Mouse (Mus musculus) left cerebral cortex, postnatal 36 days (tissue): ENCODE data around the gene Nufip1. TPM values are rescaled to one million over a fixed set of nuclear protein-coding genes. Genes with fewer than 3 reads are reported as not detected.

Experiments used
- DNase-seq, 2 experiments: peaks; one replicate each; pipeline ENCODE4 v3.0.0; 2021 to 2022; ENCODE audit warnings: low spot score in 2 of 2, mixed read lengths in 1 of 2
- intact Hi-C: fragments of 180-260 bp; cut with DNase I; formaldehyde crosslinking; loops from one replicate; pipeline ENCODE4 v1.15.1; 2025
- total RNA-seq, 2 experiments: library from RNA; stranded (reverse); gene quantifications; 2 replicates each; pipeline ENCODE4 v1.2.3; 2021

Gene Nufip1
- total RNA-seq = 1 to 10 TPM; 6.7 to 8.6 TPM

DNA sequence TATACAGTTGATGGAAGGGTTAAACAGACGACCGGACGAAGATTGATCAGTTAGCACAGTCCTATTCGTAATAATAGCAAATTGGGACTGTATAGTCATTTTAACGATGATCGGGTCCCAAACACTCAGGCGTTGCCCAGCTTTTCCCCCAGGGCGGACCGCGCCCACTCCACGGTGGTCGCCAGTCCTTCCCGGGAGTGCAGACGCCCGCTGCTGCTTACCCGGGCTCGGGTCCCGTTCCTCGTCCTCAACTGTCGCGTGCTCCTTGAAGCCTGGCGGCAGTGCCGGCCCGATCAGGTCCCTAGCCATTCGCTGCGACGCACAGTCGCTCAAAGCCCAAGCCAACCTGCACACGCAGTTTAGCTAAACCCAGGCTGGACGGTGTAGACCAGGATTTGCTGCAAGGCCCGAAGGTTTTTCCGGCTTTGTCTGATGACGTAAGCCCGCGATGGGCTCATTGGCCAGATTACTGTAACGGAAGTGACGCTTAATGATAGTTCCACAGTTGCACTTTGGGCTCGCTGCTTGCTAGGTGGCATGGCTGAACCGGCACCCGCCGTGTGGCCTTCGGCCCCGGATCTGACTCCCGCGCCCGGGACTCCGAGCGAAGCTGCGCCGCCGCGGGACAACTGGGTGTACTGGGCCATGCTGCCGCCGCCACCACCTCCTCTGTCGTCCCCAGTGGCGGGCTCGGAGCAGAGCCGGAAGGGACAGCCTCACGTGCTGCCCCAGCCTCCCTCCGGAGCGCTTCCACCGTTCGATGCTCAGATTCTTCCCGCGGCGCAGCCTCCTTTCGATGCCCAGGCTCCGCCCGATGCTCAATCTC lies at the start of gene Nufip1, which contains the start of gene Gpalpp1:
Gene Nufip1 (plus strand): TSS at position 496 of the 826 bp plus-strand sequence.
Gene Gpalpp1 (minus strand): TSS at position 365 of the 826 bp plus-strand sequence.
- intact Hi-C loops = no loop called here
- DNase-seq = peak; percentile 93

DNA sequence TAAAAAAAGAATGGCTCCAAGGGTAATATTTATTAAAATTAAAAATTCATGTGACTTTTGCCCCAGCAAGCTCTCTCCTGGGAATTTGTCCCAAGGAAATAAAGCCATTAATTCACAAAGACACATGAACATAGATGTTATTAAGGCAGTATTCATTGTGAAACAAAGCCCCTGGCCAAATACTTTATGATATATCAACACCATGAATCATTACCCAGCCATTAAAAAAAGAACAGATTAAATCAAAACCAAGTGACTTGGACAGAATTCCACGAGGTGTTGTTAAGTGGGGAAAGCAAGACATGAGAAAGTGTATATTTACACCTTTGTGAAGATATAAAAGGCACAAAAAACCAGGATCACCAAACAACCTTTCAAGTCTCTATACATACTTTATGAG lies 43.5 kb upstream of the Nufip1 start:
- intact Hi-C loops = no loop called here
- DNase-seq = no peak

DNA sequence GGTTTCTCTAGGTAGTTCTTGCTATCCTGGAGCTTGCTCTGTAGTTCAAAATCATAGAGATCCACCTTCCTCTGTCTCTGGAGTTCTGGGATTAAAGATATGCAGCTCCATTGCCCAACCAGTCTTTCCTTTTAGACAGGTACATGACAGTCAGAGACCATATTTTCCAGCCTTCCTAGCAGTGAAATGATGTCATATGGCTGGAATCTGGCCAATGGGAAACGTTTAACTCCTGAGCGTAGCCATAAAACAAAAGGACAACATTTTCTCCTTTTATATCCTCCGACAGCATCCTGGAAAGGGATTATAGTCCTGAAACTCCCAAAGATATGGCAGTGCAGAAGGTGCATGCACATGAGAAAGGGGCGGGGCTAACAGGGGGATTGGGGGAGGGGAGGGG lies 42.4 kb upstream of the Nufip1 start:
- no peak for DNase-seq
- intact Hi-C loops = no loop called here

DNA sequence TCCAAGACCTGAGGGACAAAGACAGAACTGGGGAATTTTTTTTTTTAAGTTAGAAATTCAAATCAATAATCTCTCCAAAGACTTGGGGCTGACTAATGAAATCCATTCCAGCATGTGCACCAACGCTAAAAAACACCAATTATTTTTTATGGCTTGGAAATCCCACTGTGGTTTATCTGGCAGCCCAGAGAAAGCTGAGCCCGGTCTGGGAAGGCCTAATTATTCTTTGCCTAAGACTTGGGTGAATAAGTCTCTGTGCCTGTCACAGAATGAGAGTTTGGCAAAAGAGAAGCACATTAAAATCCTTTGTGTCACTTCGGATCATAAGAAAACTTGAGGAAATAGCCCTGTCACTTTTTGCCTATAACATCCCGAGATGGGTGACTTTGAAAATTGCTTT lies 41.4 kb upstream of the Nufip1 start:
- intact Hi-C loops = no loop called here
- no peak for DNase-seq

DNA sequence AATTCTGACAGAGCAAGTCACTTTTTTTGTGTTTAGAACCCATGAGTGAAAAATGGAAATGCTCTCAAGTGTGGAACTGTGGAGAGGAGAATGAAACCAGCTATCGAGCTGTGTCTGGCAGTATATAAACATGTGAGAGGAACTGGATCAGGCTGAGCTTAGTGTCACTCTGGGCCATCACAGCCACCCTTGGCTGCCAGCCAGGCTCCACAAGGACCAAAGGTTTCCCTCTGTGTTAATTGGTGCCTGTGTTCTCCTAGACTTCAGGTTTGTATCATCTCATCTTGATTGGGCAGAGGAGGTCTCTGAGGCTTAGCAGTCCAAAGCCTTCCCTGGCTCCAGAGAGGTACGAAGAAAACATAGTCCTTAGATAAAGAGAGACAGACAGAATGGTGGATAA lies 38.1 kb upstream of the Nufip1 start:
- intact Hi-C loops = no loop called here
- no peak for DNase-seq

DNA sequence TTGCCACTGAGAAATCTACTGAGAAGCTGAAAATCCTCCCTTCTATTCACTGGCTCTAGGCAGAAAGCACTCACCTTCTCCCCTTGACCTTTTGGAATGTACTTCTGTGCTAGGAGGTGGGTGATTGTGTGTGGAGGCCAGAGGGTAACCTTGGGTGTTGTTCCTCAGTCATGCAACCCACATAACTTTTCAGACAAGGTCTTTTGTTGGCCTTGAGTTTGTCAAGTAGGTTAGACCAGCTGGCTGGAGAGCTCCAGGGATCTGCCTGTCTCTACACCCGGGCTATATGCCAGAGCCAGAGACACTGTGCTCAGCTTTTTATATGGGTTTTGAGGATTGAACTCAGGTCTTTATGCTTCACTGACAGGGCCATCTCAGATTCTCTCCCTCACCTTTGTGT lies 36.5 kb upstream of the Nufip1 start:
- no peak for DNase-seq
- intact Hi-C loops = no loop called here

DNA sequence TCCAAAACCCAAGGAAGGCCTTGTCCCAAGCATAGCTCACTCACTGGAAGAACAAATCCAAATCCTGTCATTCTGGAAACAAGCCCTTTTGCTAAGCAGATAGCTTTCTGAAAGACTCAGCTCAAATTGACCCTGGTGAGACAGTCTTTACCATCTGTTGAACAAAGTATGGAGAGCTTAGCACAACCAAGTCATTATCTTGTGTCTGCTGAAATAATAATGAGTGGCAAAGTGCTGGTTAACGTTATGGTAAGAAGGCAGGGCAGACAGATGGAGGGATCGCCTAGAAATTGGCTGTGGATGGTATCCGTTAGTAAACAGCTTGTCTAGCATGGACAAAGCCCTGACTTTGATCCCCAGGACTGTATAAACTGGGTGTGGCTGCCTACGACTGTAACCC lies 35.0 kb upstream of the Nufip1 start:
- intact Hi-C loops = loop anchor here (2.0 to 5.0 kb wide), 2 partner anchors 108 to 199 kb away; no protein-coding TSS in a partner anchor
- DNase-seq = no peak

DNA sequence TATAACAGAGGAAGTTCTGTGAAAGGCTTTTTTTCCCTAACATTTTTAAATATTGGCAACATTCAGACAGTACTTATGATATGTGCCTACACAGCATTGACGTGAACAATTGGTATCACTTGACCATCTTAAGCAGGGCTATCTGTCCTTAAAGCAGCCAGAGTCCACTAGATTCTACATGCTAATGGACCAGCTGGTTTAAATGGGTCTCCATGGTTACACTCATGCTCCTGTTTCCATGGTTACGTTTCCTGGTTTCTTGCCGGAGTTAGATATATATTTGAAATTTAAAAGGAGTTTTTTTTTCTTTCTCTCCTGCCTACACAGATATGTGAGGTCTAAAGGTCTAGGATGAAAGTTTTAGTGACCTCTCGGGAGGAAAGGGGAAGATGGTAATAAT lies 34.1 kb upstream of the Nufip1 start:
- no peak for DNase-seq
- intact Hi-C loops = loop anchor here (1.0 to 5.0 kb wide), 3 partner anchors 109 to 200 kb away; no protein-coding TSS in a partner anchor

DNA sequence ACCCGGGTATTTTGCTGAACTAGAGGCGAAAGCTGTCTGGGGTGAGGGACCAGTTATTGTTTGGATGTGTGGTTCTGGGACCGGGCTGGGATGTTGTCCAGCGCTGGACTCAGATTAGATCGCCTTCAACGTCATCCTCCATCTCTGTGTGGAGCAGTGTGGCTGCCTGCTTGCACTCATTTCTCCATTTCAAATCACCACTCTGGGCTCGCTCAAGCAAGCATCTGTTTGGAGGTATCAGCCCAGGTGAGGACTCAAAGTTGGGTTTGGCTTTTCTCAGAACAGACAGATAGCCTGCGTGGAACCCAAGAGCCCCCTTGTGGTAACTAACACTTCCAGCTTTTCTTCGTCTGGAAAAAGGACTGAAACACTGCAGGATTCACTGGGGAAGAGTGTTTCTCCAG lies 33.6 kb upstream of the Nufip1 start:
- intact Hi-C loops = loop anchor here (1.0 to 5.0 kb wide), 3 partner anchors 110 to 200 kb away; no protein-coding TSS in a partner anchor
- peak; percentile 54 to 66 for DNase-seq

DNA sequence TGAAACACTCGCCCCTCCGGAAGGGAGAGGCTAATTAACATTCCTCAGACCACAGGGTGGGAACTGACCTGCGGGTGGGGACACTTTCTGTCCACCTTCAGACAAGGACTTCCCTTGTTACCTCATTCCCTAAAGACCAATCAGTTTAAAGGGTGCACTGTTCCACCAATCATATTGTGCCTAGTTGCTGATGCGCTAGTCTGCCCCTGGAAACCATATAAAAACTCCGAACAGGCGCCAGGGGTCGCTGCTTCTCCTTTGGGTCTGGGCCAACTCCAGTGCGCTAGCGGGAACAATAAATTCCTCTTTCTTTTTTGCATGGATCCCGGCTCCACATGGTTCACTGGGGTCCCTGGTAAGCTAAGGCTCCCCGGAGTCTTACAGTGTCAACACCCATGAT lies 29.2 kb upstream of the Nufip1 start:
- intact Hi-C loops = no loop called here
- DNase-seq = no peak

DNA sequence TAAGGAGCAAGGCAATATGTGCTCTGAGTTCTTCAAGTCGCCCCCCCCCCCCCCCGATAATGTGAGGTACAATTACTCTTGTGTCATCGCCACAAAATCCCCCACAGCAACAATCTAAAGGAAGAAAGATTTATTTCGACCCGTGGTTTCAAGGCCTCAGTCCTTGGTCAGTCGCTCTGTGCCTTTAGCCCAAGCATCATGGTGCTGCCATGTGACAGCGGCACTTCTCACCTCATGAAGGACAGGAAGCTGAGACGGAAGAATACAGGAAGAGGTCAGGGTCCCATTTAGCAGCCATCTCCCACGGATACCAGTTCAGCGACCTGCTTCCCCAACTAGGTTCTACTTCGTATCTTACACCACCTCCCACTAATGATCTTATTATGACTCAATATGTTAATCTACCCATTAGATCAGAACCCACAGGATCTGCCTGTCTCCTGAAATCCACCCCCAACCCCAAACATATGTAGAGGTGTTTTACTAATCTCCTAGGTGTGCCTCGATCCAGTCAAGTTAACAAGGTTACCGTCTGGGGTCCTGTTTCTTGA lies 28.5 kb upstream of the Nufip1 start:
- DNase-seq = no peak
- intact Hi-C loops = no loop called here

DNA sequence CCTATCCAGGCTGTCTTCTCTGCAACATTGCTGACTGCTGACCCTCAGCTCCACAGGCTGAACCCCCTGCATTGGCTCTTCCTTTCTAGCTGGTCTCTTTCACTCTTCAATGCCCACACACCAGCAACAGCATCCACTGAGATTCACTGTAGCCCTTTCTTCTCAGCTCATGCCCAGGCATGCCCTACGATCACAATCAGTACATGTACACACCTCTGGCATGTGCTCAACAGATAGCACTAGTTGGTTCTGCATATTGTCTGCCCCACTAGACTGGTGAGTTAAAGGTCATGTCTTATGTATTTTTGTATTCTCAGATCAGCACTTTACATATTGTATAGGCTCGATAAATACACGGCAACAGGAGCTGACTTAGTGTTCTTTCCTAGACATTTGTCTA lies 26.5 kb upstream of the Nufip1 start:
- DNase-seq = no peak
- intact Hi-C loops = no loop called here

DNA sequence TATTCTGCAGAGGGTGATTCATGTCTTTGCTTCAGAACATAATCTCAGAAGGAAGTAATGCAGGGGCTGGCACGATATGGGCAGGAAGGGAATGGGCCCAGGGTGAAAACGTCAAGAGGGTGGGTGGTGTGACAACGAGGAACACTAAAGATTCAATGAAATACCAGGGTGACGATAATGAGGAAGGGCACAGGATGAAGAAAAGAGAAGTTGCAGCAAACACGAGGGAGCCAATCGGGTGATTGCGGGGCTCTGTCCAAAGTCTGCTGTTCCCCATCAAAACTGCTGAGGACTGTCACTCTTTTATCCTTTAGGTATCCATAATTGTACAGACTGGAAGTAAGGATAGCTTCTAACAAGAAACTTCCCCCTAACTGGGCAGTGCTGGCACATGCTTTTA lies 13.4 kb upstream of the Nufip1 start:
- intact Hi-C loops = no loop called here

DNA sequence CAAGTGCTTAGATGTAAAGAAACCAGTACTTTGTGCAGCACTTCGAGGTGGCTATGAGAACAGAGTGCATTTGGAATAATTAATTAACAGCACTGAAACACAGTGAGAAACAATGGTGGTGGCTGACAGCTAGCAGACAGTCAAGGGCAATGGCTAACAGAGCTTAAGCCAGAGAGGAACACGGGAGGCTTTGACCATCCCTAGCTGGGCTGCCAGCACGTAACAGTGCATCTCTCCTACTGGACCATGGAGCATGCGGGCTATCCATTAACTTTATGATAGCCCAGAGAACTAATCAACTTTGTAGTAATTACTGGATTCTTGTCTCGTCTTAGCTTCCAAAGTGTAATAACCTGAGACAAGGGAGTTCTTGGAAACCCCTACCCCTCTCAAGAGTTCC lies 12.9 kb upstream of the Nufip1 start:
- no peak for DNase-seq
- intact Hi-C loops = no loop called here

More for the DNA sequence above, 13.4 kb upstream of the Nufip1 start:
- DNase-seq = no peak

DNA sequence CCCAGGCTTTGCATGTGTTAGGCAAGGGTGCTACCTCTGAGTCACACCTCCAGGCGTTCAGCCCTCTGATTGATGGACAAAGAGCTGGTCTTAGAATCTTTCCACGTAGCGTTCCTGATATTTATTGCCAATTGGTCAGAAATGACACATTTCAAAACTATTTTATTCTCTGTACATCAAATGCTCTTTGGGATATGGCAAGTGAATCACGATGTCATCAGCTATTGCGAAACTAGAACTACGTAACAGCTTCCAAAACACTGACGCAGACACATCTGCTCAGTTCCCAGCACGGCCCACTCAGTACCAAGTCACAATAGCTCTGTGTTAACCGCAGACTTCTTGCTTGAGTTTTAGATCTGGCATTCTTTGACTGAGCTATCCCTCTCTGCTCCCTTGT lies 11.1 kb upstream of the Nufip1 start:
- intact Hi-C loops = no loop called here
- no peak for DNase-seq

DNA sequence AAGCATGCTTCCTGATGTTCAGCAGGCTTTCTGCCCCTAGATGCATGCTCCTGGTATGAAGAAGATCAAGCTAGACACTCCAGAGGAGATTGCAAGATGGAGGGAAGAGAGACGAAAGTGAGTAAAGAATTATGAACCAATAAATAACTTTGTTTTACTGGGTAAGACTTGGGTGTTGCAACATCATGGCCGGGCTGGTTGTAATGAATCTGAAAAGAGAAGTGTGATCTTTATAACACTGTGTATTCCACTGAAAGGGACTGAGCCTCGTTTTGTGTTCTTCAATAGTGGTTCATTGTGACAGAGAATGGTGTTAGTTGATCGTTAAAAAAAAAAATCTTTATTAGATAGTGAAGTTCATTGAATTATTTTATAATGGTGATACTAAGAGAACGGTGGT lies 5.1 kb downstream of the Nufip1 start:
- DNase-seq = no peak
- intact Hi-C loops = no loop called here

DNA sequence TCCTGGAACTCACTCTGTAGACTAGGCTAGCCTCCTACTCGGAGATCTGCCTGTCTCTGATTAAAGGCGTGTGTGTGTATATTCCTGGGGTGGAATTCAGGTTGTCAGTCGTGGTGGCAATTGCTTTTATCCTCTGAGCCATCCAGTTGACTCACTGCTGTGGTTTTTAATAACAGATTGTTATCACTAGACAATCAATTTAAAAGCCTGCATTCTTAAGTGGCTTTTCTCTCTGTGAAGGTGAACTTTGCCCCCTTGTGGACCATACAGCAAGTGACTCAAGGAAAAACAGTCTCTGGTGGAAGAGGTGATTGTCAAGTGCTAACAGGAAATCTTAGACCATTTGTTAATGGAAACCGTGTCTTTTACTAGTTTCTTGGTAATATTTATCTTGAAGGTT lies 8.3 kb downstream of the Nufip1 start:
- intact Hi-C loops = no loop called here

DNA sequence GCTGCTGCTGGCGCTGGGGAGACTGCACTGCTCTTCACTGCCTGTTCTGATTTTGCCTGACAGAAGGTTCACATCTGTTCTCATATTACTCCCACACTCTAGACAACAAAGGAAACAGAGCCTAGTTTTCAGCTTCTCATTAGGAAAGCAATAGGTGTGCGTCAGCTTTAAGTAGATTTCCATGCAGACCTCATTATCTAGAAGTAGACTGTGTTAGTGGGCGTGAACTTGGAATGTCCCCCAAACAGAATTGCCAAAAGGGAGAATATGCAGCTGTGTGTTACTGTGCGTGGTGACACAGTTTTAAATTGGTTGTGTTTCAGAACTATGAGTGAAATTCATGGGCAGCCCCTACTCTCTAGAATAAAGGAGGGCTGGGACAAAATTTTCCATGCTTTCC lies 9.8 kb downstream of the Nufip1 start:
- intact Hi-C loops = loop anchor here (5.0 kb wide), 1 partner anchor 352 kb away; no protein-coding TSS in a partner anchor

More for the DNA sequence above, 8.3 kb downstream of the Nufip1 start:
- no peak for DNase-seq

DNA sequence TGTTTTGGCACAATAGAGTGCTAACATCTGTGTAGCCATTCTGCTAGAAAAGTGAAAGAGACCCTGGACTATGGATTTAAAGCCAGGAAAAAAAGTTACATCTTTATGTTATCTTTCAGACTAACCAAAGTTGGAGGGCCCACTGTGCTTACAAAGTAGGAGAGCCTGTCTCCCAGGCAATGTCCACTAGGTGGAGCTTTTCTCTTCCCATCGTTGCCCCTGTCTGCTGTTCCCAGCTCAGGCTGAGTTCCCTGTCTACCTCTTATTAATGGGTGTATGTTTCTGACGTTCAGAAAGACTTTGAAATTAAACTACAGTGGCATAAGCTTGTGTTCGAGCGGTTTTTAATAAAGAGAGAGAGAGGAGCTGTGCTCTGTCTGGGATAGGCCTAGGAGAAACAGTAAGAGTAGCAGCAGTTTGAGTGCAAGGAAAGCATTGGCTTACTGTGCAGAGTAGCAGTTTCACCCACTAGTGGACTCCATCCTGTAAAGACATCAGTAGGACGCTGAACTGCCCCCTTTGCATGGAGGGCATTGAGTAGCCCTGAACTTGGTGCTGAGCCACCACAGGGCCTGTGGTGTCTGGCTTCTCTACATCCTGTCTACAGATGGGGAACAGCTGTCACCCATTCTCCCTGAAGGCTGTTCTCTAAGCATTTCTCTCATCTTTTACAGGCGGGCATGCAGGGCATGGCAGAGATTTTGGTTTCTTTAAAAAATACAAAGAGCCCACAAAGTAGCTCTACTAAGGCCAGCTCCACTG lies 11.4 kb downstream of the Nufip1 start:
- intact Hi-C loops = loop anchor here (5.0 kb wide), 1 partner anchor 350 kb away; no protein-coding TSS in a partner anchor
- peak; percentile 19 to 31 for DNase-seq

More for the DNA sequence above, 9.8 kb downstream of the Nufip1 start:
- peak; percentile 45 for DNase-seq

DNA sequence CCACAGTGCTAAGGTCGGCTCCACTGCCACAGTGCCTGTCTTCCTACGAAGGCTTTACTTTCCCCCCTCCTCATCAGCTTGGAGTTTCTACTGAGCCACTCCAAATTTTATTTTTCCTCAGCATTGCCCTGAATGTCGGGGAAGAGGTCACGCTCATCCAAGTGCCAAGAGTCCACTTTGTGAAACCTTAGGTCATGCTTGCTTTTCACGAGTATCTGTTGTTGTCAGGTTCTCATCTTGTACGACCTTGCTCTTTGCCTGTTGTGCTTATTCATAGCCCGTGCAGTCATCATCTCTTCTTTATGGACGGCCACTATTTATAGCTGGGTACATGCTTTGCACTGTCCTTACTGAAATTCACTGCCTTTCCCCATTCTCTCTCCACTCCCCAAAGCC lies 12.0 kb downstream of the Nufip1 start:
- intact Hi-C loops = loop anchor here (5.0 kb wide), 1 partner anchor 350 kb away; no protein-coding TSS in a partner anchor

More for the DNA sequence above, 12.0 kb downstream of the Nufip1 start:
- no peak for DNase-seq
